Mouse (Mus musculus) liver, embryonic 14.5 days (tissue): ENCODE data around the gene Gm5105.

Experiments used
- CTCF ChIP-seq: IDR thresholded peaks from 2 replicates; pipeline ENCODE4 v1.5.1; 2016; ENCODE audit warnings: antibody characterized with exemption, low read depth, control low read depth
- EP300 ChIP-seq: IDR thresholded peaks from 2 replicates; pipeline ENCODE4 v1.6.1; 2016; ENCODE audit warnings: antibody characterized with exemption, low read depth

GRCm38 (mm10) chr3:138095718-138096117 lies 28.5 kb upstream of the Gm5105 start:
- TF ChIP-seq EP300 (no peak), CTCF (no peak)
